Mouse (Mus musculus): ENCODE data around the gene Elavl2.

DNA sequence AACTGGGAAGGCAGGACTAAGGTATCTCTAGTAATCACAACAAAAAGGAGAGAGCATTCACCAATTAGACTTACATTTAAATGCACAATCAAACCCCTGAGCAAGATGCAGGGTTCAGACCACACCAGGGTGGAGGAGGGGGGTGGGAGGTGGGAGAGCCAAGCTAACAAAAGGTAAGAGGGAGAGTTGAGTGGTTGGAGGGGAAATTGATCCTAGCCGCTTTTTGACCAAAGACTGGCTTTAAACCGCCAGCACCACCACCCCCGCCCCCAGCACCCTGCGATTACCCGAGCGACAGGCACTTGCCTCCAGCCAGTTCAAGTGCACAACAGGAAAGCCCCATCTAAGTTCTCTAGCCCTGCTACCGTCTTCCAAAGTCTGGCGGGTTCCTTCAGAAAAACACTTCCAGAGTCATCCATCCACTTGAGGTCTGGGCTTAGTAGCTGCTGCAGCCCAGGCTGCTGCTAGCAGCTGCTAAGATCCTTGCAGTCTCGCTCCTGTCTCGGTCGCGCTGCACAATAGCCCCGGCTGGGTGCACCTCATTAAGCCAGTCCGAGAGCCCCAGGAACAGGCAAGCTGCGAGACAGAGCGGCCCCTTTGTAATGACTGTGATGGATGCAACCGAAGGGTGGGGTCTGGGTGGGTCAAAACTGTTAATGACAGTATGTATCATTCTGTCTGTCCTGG, 932 bp downstream of the Elavl2 start:
- no peak for TF ChIP-seq CTCF (IDR thresholded peaks at IDR 0.05; ENCODE audit: borderline replicate concordance, control insufficient read depth, extremely low read depth, insufficient read depth, low read length, poor library complexity)
- no peak for TF ChIP-seq POLR2A (IDR thresholded peaks at IDR 0.05; ENCODE audit: control insufficient read depth, extremely low read depth, insufficient read depth, low read length, poor library complexity)
